Mouse (Mus musculus) embryonic facial prominence, embryonic 11.5 days (tissue): Measurements from ENCODE around the gene Jag1. TPM values are rescaled to one million over a fixed set of nuclear protein-coding genes. Genes with fewer than 3 reads are reported as not detected.

Source experiments
- ATAC-seq: fragments of 200-750 bp; cut with Nextera tagmentation; replicated peaks from 2 replicates; pipeline ENCODE4 v1.8.0; 2017; ENCODE audit warnings: low read depth; ENCODE audit not compliant: insufficient number of reproducible peaks, low FRiP score, low TSS enrichment
- DNase-seq: peaks from one replicate; pipeline ENCODE4 v3.0.0-alpha.2; 2015; ENCODE audit warnings: low spot score
- H3K27ac ChIP-seq: fragments of 300-500 bp; sonication (generic); replicated peaks from 2 replicates; pipeline ENCODE4 v1.5.1; 2014; ENCODE audit warnings: mild to moderate bottlenecking, low read depth, low read length, control low read depth
- H3K27me3 ChIP-seq: fragments of 300-500 bp; sonication (generic); 2 replicates; pipeline ENCODE4 v1.6.1; 2014; ENCODE audit warnings: mild to moderate bottlenecking, low read length, moderate library complexity, mixed read lengths; ENCODE audit not compliant: control insufficient read depth, insufficient read depth
- H3K36me3 ChIP-seq: fragments of 300-500 bp; sonication (generic); replicated peaks from 2 replicates; pipeline ENCODE4 v1.6.1; 2014; ENCODE audit warnings: low read depth, mild to moderate bottlenecking, low read length, moderate library complexity, mixed read lengths; ENCODE audit not compliant: control insufficient read depth, insufficient read depth
- H3K4me1 ChIP-seq: fragments of 300-500 bp; sonication (generic); 2 replicates; pipeline ENCODE4 v1.6.1; 2014; ENCODE audit warnings: low read length, mixed read lengths; ENCODE audit not compliant: control insufficient read depth, insufficient read depth
- H3K4me2 ChIP-seq: fragments of 300-500 bp; sonication (generic); 2 replicates; pipeline ENCODE4 v1.6.1; 2014; ENCODE audit warnings: low read depth, mild to moderate bottlenecking, control low read depth, low read length, moderate library complexity
- H3K4me3 ChIP-seq: fragments of 300-500 bp; sonication (generic); 2 replicates; pipeline ENCODE4 v1.5.1; 2014; ENCODE audit warnings: low read depth, low read length, control low read depth
- H3K9ac ChIP-seq: fragments of 300-500 bp; sonication (generic); replicated peaks from 2 replicates; pipeline ENCODE4 v1.6.1; 2014; ENCODE audit warnings: mild to moderate bottlenecking, control low read depth, low read length
- H3K9me3 ChIP-seq: fragments of 300-500 bp; sonication (generic); replicated peaks from 2 replicates; pipeline ENCODE4 v1.6.1; 2016; ENCODE audit warnings: mild to moderate bottlenecking, low read length, inconsistent platforms, mixed read lengths; ENCODE audit not compliant: control insufficient read depth
- WGBS: fragments of 180-500 bp; shearing (Covaris S2); extraction: QIAGEN DNeasy Blood & Tissue Kit; methylation state at CpG from one replicate; pipeline ENCODE4 v1.1.7; 2014; 5-methylcytosine and 5-hydroxymethylcytosine counted together
- polyA plus RNA-seq: library from polyadenylated mRNA; unstranded; fragments of >200 nt; fragmentation: Nextera tagmentation; extraction: Ambion mirVana; gene quantifications from 2 replicates; pipeline ENCODE4 v1.2.1, GENCODE M21; 2014

The Jag1 gene
- 14.2 and 15.8 TPM in 2 replicates for polyA plus RNA-seq

- ATAC-seq: no peak
- DNase-seq: peak; percentile 62
- H3K36me3 ChIP-seq: no peaks in the 10 kb centered on the region
- peak within 1 kb of the TSS; percentile 87 for H3K9ac ChIP-seq
- no peaks in the 10 kb centered on the region for H3K9me3 ChIP-seq
- 0% methylated on average over 54 of the region's 59 CpGs for WGBS
- H3K4me1 ChIP-seq: no peaks in the 10 kb centered on the region
- H3K4me3 ChIP-seq: peak within 1 kb of the TSS; percentile 73
- no peaks in the 10 kb centered on the region; the same call in 1 of the 2 replicates for H3K27me3 ChIP-seq
- H3K27ac ChIP-seq: peak within 1 kb of the TSS; percentile 93
- H3K4me2 ChIP-seq: peak within 1 kb of the TSS; percentile 69
These were observed at the start of gene Jag1 for GRCm38 (mm10) chr2:137116025-137116674. Jag1 (minus strand) TSS chr2:137116644.

GRCm38 (mm10) chr2:137156018-137156417, 39.6 kb upstream of the Jag1 start:
- no peaks in the 10 kb centered on the region for H3K36me3 ChIP-seq
- no peaks in the 10 kb centered on the region for H3K27me3 ChIP-seq
- 71% methylated on average over 1 of the region's 1 CpGs for WGBS
- no peak overlapping the region for H3K4me2 ChIP-seq
- H3K9me3 ChIP-seq: no peaks in the 10 kb centered on the region
- H3K9ac ChIP-seq: no peak overlapping the region
- no peak for ATAC-seq
- no peak overlapping the region for H3K4me3 ChIP-seq
- no peak for DNase-seq
- H3K27ac ChIP-seq: no peak overlapping the region
- no peaks in the 10 kb centered on the region for H3K4me1 ChIP-seq

GRCm38 (mm10) chr2:137153825-137154224, 37.4 kb upstream of the Jag1 start:
- DNase-seq (no peak), ATAC-seq (no peak)
- WGBS: 52% methylated on average over 4 of the region's 4 CpGs
- no peaks in the 10 kb centered on the region for H3K36me3 ChIP-seq
- no peak overlapping the region for H3K4me3 ChIP-seq
- no peak overlapping the region for H3K27ac ChIP-seq
- no peak overlapping the region for H3K9ac ChIP-seq
- H3K4me1 ChIP-seq: no peaks in the 10 kb centered on the region
- H3K27me3 ChIP-seq: no peaks in the 10 kb centered on the region
- no peak overlapping the region for H3K4me2 ChIP-seq
- no peaks in the 10 kb centered on the region for H3K9me3 ChIP-seq

- peak; percentile 2 for DNase-seq
- H3K27me3 ChIP-seq: no peaks in the 10 kb centered on the region
- no peak overlapping the region for H3K9ac ChIP-seq
- H3K36me3 ChIP-seq: no peaks in the 10 kb centered on the region
- H3K4me2 ChIP-seq: no peak overlapping the region
- no peak overlapping the region for H3K4me3 ChIP-seq
- peak; percentile 76 for ATAC-seq
- no peaks in the 10 kb centered on the region for H3K9me3 ChIP-seq
- no peaks in the 10 kb centered on the region for H3K4me1 ChIP-seq
- 55% methylated on average over 10 of the region's 10 CpGs for WGBS
- no peak overlapping the region for H3K27ac ChIP-seq
These were observed 36.8 kb upstream of the Jag1 start for GRCm38 (mm10) chr2:137153172-137153667.

GRCm38 (mm10) chr2:137150953-137151352, 34.5 kb upstream of the Jag1 start:
- no peak overlapping the region for H3K4me3 ChIP-seq
- H3K36me3 ChIP-seq: no peaks in the 10 kb centered on the region
- no peak overlapping the region for H3K27ac ChIP-seq
- no peaks in the 10 kb centered on the region for H3K9me3 ChIP-seq
- WGBS: 99% methylated on average over 3 of the region's 3 CpGs
- DNase-seq: no peak
- H3K9ac ChIP-seq: no peak overlapping the region
- H3K4me1 ChIP-seq: no peaks in the 10 kb centered on the region
- ATAC-seq: no peak
- H3K4me2 ChIP-seq: no peak overlapping the region
- no peaks in the 10 kb centered on the region for H3K27me3 ChIP-seq

- Histone ChIP-seq H3K4me1 (no peaks in the 10 kb centered on the region), H3K9me3 (no peaks in the 10 kb centered on the region), H3K36me3 (no peaks in the 10 kb centered on the region), H3K27ac (no peak overlapping the region), H3K27me3 (no peaks in the 10 kb centered on the region), H3K9ac (no peak overlapping the region), H3K4me3 (no peak overlapping the region), H3K4me2 (no peak overlapping the region)
- DNase-seq (no peak), ATAC-seq (no peak)
- WGBS: 91% methylated on average over 2 of the region's 2 CpGs
These were observed 30.7 kb upstream of the Jag1 start for GRCm38 (mm10) chr2:137146938-137147666.

- Histone ChIP-seq H3K4me3 (no peak overlapping the region), H3K9ac (no peak overlapping the region), H3K4me1 (no peaks in the 10 kb centered on the region), H3K9me3 (no peaks in the 10 kb centered on the region), H3K4me2 (no peak overlapping the region), H3K36me3 (no peaks in the 10 kb centered on the region), H3K27me3 (no peaks in the 10 kb centered on the region), H3K27ac (no peak overlapping the region)
- ATAC-seq (no peak), DNase-seq (no peak)
- WGBS: 95% methylated on average over 1 of the region's 1 CpGs
These were observed 21.6 kb upstream of the Jag1 start for GRCm38 (mm10) chr2:137138063-137138462.

- Histone ChIP-seq H3K4me1 (no peaks in the 10 kb centered on the region), H3K4me3 (no peak overlapping the region), H3K36me3 (no peaks in the 10 kb centered on the region), H3K9ac (no peak overlapping the region), H3K4me2 (no peak overlapping the region), H3K27ac (no peak overlapping the region), H3K27me3 (no peaks in the 10 kb centered on the region), H3K9me3 (no peaks in the 10 kb centered on the region)
- WGBS: 80% methylated on average over 5 of the region's 5 CpGs
- no peak for ATAC-seq
- DNase-seq: no peak
These were observed 17.6 kb upstream of the Jag1 start for GRCm38 (mm10) chr2:137134035-137134434.
